Mouse (Mus musculus) small intestine, adult 2 months (tissue): Measurements from ENCODE around the gene Trmt112. TPM values are rescaled to one million over a fixed set of nuclear protein-coding genes. Genes with fewer than 3 reads are reported as not detected.
A peak's percentile ranks its signal among the peaks of the same experiment; 100 is the strongest.
"Not testable (repeated sequence)": the region's sequence is repeated elsewhere in the genome, so short reads cannot be mapped to it uniquely, and the experiment has no call there.

Source experiments
- H3K27ac ChIP-seq: fragments of 200-500 bp; 2 replicates; pipeline ENCODE4 v1.5.1; 2012; ENCODE audit warnings: low read depth, low read length, control low read depth, inconsistent platforms; ENCODE audit not compliant: insufficient read depth
- H3K27me3 ChIP-seq: fragments of 200-500 bp; 2 replicates; pipeline ENCODE4 v1.6.1; 2012; ENCODE audit warnings: mild to moderate bottlenecking, moderate library complexity, low read length, inconsistent platforms; ENCODE audit not compliant: control insufficient read depth, insufficient read depth
- H3K36me3 ChIP-seq: fragments of 200-500 bp; 2 replicates; pipeline ENCODE4 v1.6.1; 2012; ENCODE audit warnings: mild to moderate bottlenecking, low read length, control low read depth, inconsistent platforms; ENCODE audit not compliant: control insufficient read depth, insufficient read depth
- H3K4me1 ChIP-seq: fragments of 200-500 bp; 2 replicates; pipeline ENCODE4 v1.6.1; 2012; ENCODE audit warnings: low read length, inconsistent platforms, mixed read lengths; ENCODE audit not compliant: control insufficient read depth, insufficient read depth, insufficient read length
- H3K4me3 ChIP-seq: fragments of 200-500 bp; 2 replicates; pipeline ENCODE4 v1.5.1; 2012; ENCODE audit warnings: low read depth, mild to moderate bottlenecking, control low read depth, inconsistent platforms, low read length, moderate library complexity
- CTCF ChIP-seq: fragments of 200-500 bp; IDR thresholded peaks from 2 replicates; pipeline ENCODE4 v1.5.1; 2012; ENCODE audit warnings: low read depth, mild to moderate bottlenecking, control low read depth, inconsistent platforms, low read length, moderate library complexity, mixed read lengths; ENCODE audit not compliant: insufficient replicate concordance, insufficient read length; ENCODE audit errors: extremely low read depth
- POLR2A ChIP-seq: fragments of 200-500 bp; IDR thresholded peaks from 2 replicates; pipeline ENCODE4 v1.6.1; 2012; ENCODE audit warnings: low read depth, mild to moderate bottlenecking, control low read depth, inconsistent platforms, low read length, moderate library complexity
- WGBS: fragments of 180-500 bp; shearing (Covaris S2); methylation state at CpG from one replicate; pipeline ENCODE4 v1.1.7; 2018; 5-methylcytosine and 5-hydroxymethylcytosine counted together
- polyA plus RNA-seq: library from polyadenylated mRNA; depleted of rRNA; stranded (reverse); fragments of >200 nt; gene quantifications from 2 replicates; pipeline ENCODE4 v1.2.3, GENCODE M21; 2012

Trmt112 gene
- polyA plus RNA-seq, 1 experiment: 52.3 TPM

- Histone ChIP-seq H3K36me3 (no peaks in the 10 kb centered on the region), H3K4me3 (no peak overlapping the region), H3K27me3 (no peaks in the 10 kb centered on the region), H3K27ac (no peak overlapping the region; the same call in 1 of the 2 replicates), H3K4me1 (peaks cover 18% of the 10 kb centered on the region; the same call in 1 of the 2 replicates)
- TF ChIP-seq POLR2A (no peak), CTCF (no peak)
- WGBS: 43% methylated on average over 1 of the region's 1 CpGs
Observed at GRCm38 (mm10) chr19:6874257-6874656, 35.2 kb upstream of the Trmt112 start.

- Histone ChIP-seq H3K27me3 (no peaks in the 10 kb centered on the region), H3K4me3 (no peak overlapping the region), H3K36me3 (no peaks in the 10 kb centered on the region), H3K4me1 (peaks cover 18% of the 10 kb centered on the region; the same call in 1 of the 2 replicates), H3K27ac (no peak overlapping the region)
- no peak for TF ChIP-seq CTCF
- no peak for TF ChIP-seq POLR2A
- 77% methylated on average over 6 of the region's 6 CpGs for WGBS
Observed at GRCm38 (mm10) chr19:6875834-6876233, 33.7 kb upstream of the Trmt112 start.

- no peak for TF ChIP-seq CTCF
- TF ChIP-seq POLR2A: no peak
- no peak overlapping the region for H3K4me3 ChIP-seq
Observed at GRCm38 (mm10) chr19:6876799-6877198, 32.7 kb upstream of the Trmt112 start.

GRCm38 (mm10) chr19:6877965-6878364 is 31.5 kb upstream of the Trmt112 start:
- H3K27ac ChIP-seq: no peak overlapping the region
- no peak for TF ChIP-seq POLR2A
- TF ChIP-seq CTCF: peak; percentile 22; the same call in 1 of the 2 replicates
- H3K4me3 ChIP-seq: no peak overlapping the region
- 80% methylated on average over 4 of the region's 4 CpGs for WGBS
- peaks cover 3% of the 10 kb centered on the region; the same call in 1 of the 2 replicates for H3K4me1 ChIP-seq
- no peaks in the 10 kb centered on the region for H3K27me3 ChIP-seq
- H3K36me3 ChIP-seq: no peaks in the 10 kb centered on the region

More at GRCm38 (mm10) chr19:6876799-6877198, 32.7 kb upstream of the Trmt112 start:
- Histone ChIP-seq H3K27me3 (no peaks in the 10 kb centered on the region), H3K4me1 (peaks cover 11% of the 10 kb centered on the region; the same call in 1 of the 2 replicates), H3K27ac (no peak overlapping the region), H3K36me3 (no peaks in the 10 kb centered on the region)

- peaks cover 6% of the 10 kb centered on the region for H3K36me3 ChIP-seq
- no peaks in the 10 kb centered on the region for H3K27me3 ChIP-seq
- no peak overlapping the region for H3K4me3 ChIP-seq
- peaks cover 10% of the 10 kb centered on the region; the same call in 1 of the 2 replicates for H3K4me1 ChIP-seq
- H3K27ac ChIP-seq: no peak overlapping the region
- TF ChIP-seq POLR2A: peak; percentile 23; the same call in 1 of the 2 replicates
- TF ChIP-seq CTCF: no peak
- 16% methylated on average over 4 of the region's 4 CpGs for WGBS
Observed at GRCm38 (mm10) chr19:6892512-6892911, 17.0 kb upstream of the Trmt112 start.

GRCm38 (mm10) chr19:6893731-6894451 is 15.6 kb upstream of the Trmt112 start:
- Histone ChIP-seq H3K36me3 (peaks cover 11% of the 10 kb centered on the region), H3K4me1 (peaks cover 12% of the 10 kb centered on the region; the same call in 1 of the 2 replicates), H3K27me3 (no peaks in the 10 kb centered on the region), H3K4me3 (peak overlapping the region; percentile 50; the same call in 1 of the 2 replicates), H3K27ac (peak overlapping the region; percentile 83)
- 71% methylated on average over 14 of the region's 14 CpGs for WGBS
- TF ChIP-seq POLR2A: peak; percentile 35; the same call in 1 of the 2 replicates
- TF ChIP-seq CTCF: no peak

- Histone ChIP-seq H3K4me1 (peaks cover 18% of the 10 kb centered on the region; the same call in 1 of the 2 replicates), H3K36me3 (peaks cover 11% of the 10 kb centered on the region), H3K4me3 (peak overlapping the region; percentile 52), H3K27ac (peak overlapping the region; percentile 76)
- not testable (repeated sequence) for H3K27me3 ChIP-seq
- WGBS: 52% methylated on average over 18 of the region's 18 CpGs
Observed at GRCm38 (mm10) chr19:6895608-6896305, 13.7 kb upstream of the Trmt112 start.
